11 mouse cellular contexts compared by ENCODE assay signal in genomic region chr8:116771797-116772343, GRCm38 (mm10). TPM values are rescaled to one million over a fixed set of nuclear protein-coding genes. Genes with fewer than 3 reads are reported as not detected.
A peak's percentile ranks its signal among the peaks of the same experiment; 100 is the strongest.
DNase-seq lines count a peak whose midpoint lies in the region; ATAC-seq and TF ChIP-seq lines count a peak whose summit lies in the region.
"Had no signal": no experiment of that assay in that cellular context is flagged by ENCODE, and none has a peak within 500 bp of the region (broad histone marks: within the 10 kb centered on the region; RNA-seq: fewer than 3 reads in every experiment).

No protein-coding gene starts in this region.

- no peak for TF ChIP-seq POLR2A in ES-Bruce4 (IDR thresholded peaks at IDR 0.05; ENCODE audit: insufficient read depth, low read length)

- H3K27me3 ChIP-seq in intestine, postnatal 0 days (replicated peaks; ENCODE audit: control insufficient read depth, insufficient read depth, low read length) = no peaks in the 10 kb centered on the region
- H3K27me3 ChIP-seq in intestine, embryonic 16.5 days (replicated peaks; ENCODE audit: control insufficient read depth, insufficient read depth, low read length) = no peaks in the 10 kb centered on the region
- no peaks in the 10 kb centered on the region for H3K27me3 ChIP-seq in ES-Bruce4 (ENCODE audit: control insufficient read depth, insufficient read depth, low read length, poor library complexity, severe bottlenecking)
- no peaks in the 10 kb centered on the region for H3K27me3 ChIP-seq in forebrain, embryonic 10.5 days (ENCODE audit: poor library complexity, severe bottlenecking)
- H3K27me3 ChIP-seq: embryonic facial prominence, embryonic 13.5 days; midbrain, embryonic 12.5 days had no signal

- peak; percentile 85 for DNase-seq in ZHBTc4 (ENCODE audit: low read depth, low spot score)
- DNase-seq in kidney, postnatal 14 days = peak; percentile 41
- no peak for DNase-seq in forebrain, embryonic 10.5 days (ENCODE audit: extremely low spot score, low spot score)
- DNase-seq in right cerebral cortex, postnatal 4 days = no peak
- DNase-seq: heart, adult 18-20 months had no signal

- no peaks in the 10 kb centered on the region for H3K4me1 ChIP-seq in intestine, postnatal 0 days (replicated peaks; ENCODE audit: control insufficient read depth, insufficient read depth, low read length)
- no peaks in the 10 kb centered on the region for H3K4me1 ChIP-seq in intestine, embryonic 16.5 days (ENCODE audit: control insufficient read depth, insufficient read depth, low read length)
- H3K4me1 ChIP-seq in ES-Bruce4 (ENCODE audit: control insufficient read depth, insufficient read depth, low read length) = no peaks in the 10 kb centered on the region
- H3K4me1 ChIP-seq in forebrain, embryonic 10.5 days = no peaks in the 10 kb centered on the region
- H3K4me1 ChIP-seq: embryonic facial prominence, embryonic 13.5 days; midbrain, embryonic 12.5 days had no signal

- no peak for TF ChIP-seq EP300 in ES-Bruce4 (IDR thresholded peaks at IDR 0.05; ENCODE audit: insufficient read depth, low read depth, low read length)

- no peak overlapping the region for H3K4me3 ChIP-seq in intestine, postnatal 0 days (ENCODE audit: low read depth, low read length)
- no peak overlapping the region for H3K4me3 ChIP-seq in intestine, embryonic 16.5 days (ENCODE audit: low read length)
- H3K4me3 ChIP-seq in ES-Bruce4 (ENCODE audit: low read depth, low read length) = no peak overlapping the region
- no peak overlapping the region for H3K4me3 ChIP-seq in forebrain, embryonic 10.5 days
- H3K4me3 ChIP-seq: embryonic facial prominence, embryonic 13.5 days; midbrain, embryonic 12.5 days had no signal

- H3K4me2 ChIP-seq in intestine, postnatal 0 days (replicated peaks; ENCODE audit: low read depth) = no peak overlapping the region
- H3K4me2 ChIP-seq in intestine, embryonic 16.5 days (ENCODE audit: low read depth, low read length) = no peak overlapping the region
- H3K4me2 ChIP-seq: embryonic facial prominence, embryonic 13.5 days; midbrain, embryonic 12.5 days had no signal

- H3K9ac ChIP-seq in intestine, postnatal 0 days (ENCODE audit: low read depth, low read length) = no peak overlapping the region
- H3K9ac ChIP-seq in intestine, embryonic 16.5 days (ENCODE audit: low read depth, low read length) = no peak overlapping the region
- H3K9ac ChIP-seq in ES-Bruce4 (ENCODE audit: low read depth, poor library complexity, severe bottlenecking) = no peak overlapping the region
- H3K9ac ChIP-seq: embryonic facial prominence, embryonic 13.5 days; midbrain, embryonic 12.5 days had no signal

- H3K9me3 ChIP-seq in intestine, postnatal 0 days (ENCODE audit: control insufficient read depth) = no peaks in the 10 kb centered on the region
- H3K9me3 ChIP-seq in intestine, embryonic 16.5 days (ENCODE audit: control insufficient read depth, low read length) = no peaks in the 10 kb centered on the region
- H3K9me3 ChIP-seq in ES-Bruce4 (replicated peaks; ENCODE audit: control insufficient read depth, insufficient read depth, low read length, poor library complexity, severe bottlenecking) = peaks cover 4% of the 10 kb centered on the region
- no peaks in the 10 kb centered on the region for H3K9me3 ChIP-seq in forebrain, embryonic 10.5 days
- H3K9me3 ChIP-seq: embryonic facial prominence, embryonic 13.5 days; midbrain, embryonic 12.5 days had no signal

- peak; percentile 62 for TF ChIP-seq CTCF in intestine, postnatal 0 days (IDR thresholded peaks at IDR 0.05; ENCODE audit: low read depth)
- peak; percentile 62 for TF ChIP-seq CTCF in ES-Bruce4 (IDR thresholded peaks at IDR 0.05; ENCODE audit: low read depth, low read length)

- ATAC-seq in intestine, postnatal 0 days = no peak
- ATAC-seq in intestine, embryonic 16.5 days = no peak
- no peak for ATAC-seq in erythroblast, adult 5-6 weeks (replicated peaks; ENCODE audit: low FRiP score, poor library complexity, severe bottlenecking)

- no peak overlapping the region for H3K27ac ChIP-seq in intestine, postnatal 0 days (ENCODE audit: low read depth, low read length)
- H3K27ac ChIP-seq in intestine, embryonic 16.5 days (ENCODE audit: low read length) = no peak overlapping the region
- no peak overlapping the region for H3K27ac ChIP-seq in ES-Bruce4 (ENCODE audit: insufficient read depth, low read length)
- no peak overlapping the region for H3K27ac ChIP-seq in forebrain, embryonic 10.5 days
- H3K27ac ChIP-seq: embryonic facial prominence, embryonic 13.5 days; midbrain, embryonic 12.5 days had no signal

- H3K36me3 ChIP-seq in intestine, postnatal 0 days (ENCODE audit: control insufficient read depth, insufficient read depth) = no peaks in the 10 kb centered on the region
- H3K36me3 ChIP-seq in intestine, embryonic 16.5 days (ENCODE audit: control insufficient read depth, insufficient read depth, low read length) = no peaks in the 10 kb centered on the region
- no peaks in the 10 kb centered on the region for H3K36me3 ChIP-seq in ES-Bruce4 (ENCODE audit: control insufficient read depth, insufficient read depth, low read length, poor library complexity, severe bottlenecking)
- no peaks in the 10 kb centered on the region for H3K36me3 ChIP-seq in forebrain, embryonic 10.5 days (replicated peaks)
- H3K36me3 ChIP-seq: embryonic facial prominence, embryonic 13.5 days; midbrain, embryonic 12.5 days had no signal

- 61% methylated on average over 7 of the region's 7 CpGs for WGBS in intestine, postnatal 0 days
- 53% methylated on average over 7 of the region's 7 CpGs for WGBS in intestine, embryonic 16.5 days
- WGBS in forebrain, embryonic 10.5 days = 81% methylated on average over 7 of the region's 7 CpGs

RNA-seq across cellular contexts. Expression of gene Cdyl2, which starts 39.1 kb away (rescaled TPM):
- 2.8 TPM in 2 replicates for polyA plus RNA-seq in intestine, postnatal 0 days (2015; fragmentation: Nextera tagmentation; extraction: Ambion mirVana)
- 4.0 and 4.3 TPM in 2 replicates for polyA plus RNA-seq in intestine, embryonic 16.5 days (2015; fragmentation: Nextera tagmentation; extraction: Ambion mirVana)
- 18.7 and 20.5 TPM in 2 replicates for polyA plus RNA-seq in ES-Bruce4 (2011; ENCODE audit: insufficient read depth, insufficient read length, low read depth, missing spikeins)
- polyA plus RNA-seq in forebrain, embryonic 10.5 days (2016; fragmentation: Nextera tagmentation; extraction: Ambion mirVana) = 8.3 and 8.6 TPM in 2 replicates
- 1.9 and 2.1 TPM in 2 replicates for total RNA-seq in erythroblast, adult 5-6 weeks (2015; ENCODE audit: low replicate concordance)
- 2.5 and 3.6 TPM in 2 replicates for total RNA-seq in erythroblast, adult 5-6 weeks (2017; ENCODE audit: low replicate concordance)

Comparison
In these comparisons a context has a peak if more than half of its experiments do, and no peak if none do; other contexts are left out.
1. DNase-seq: peak in ZHBTc4 (single experiment) and kidney, postnatal 14 days (single experiment); none in forebrain, embryonic 10.5 days (single experiment) and right cerebral cortex, postnatal 4 days (single experiment).